Mouse (Mus musculus): ENCODE measurements around the gene Zfp874a. TPM values are rescaled to one million over a fixed set of nuclear protein-coding genes. Genes with fewer than 3 reads are reported as not detected.
"Not testable (repeated sequence)": the region's sequence is repeated elsewhere in the genome, so short reads cannot be mapped to it uniquely, and the experiment has no call there.

Gene Zfp874a
- 6.2 and 7.2 TPM in 2 replicates for polyA plus RNA-seq (2016; fragmentation: Nextera tagmentation; extraction: Ambion mirVana)

DNA sequence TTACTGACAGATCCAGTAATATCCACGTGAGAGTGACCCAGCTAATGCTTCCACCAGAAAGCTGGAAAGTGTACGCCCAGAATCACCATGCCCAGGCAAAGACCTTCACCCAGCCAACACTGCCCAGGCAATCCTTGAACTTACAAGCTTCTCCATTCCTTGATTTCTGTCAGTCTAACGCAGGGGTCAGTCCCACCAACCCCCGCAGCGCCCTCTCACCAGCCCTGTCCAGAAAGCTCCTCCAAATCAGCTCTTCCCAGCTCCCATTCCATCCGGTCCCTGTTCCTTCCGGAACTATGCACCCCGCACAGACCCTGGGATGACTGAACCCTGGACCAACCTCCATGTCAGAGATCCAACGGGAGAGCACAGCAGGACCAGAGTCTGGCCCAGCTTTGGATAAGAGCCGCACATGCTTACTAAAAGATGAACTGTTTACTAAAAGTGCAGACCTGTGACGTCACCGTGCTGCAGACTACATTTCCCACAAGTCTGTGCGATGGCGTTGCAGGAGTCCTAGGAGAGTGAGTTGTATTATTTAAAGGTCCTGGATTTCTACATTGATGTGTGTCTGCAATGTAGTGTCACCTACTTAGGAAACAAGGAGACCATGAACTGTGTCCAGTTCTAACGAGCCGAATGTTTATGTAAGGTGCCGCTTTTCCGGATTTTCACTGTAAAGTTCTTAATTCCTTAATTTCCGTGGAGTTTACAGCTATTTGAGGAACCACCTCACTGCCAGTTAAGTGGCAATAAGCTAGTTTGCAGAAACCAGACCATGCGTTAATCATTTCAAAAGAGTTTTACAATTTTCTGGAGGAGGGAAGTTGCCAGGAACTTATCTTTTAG is at the start of gene Zfp874a:
Zfp874a (minus strand) TSS at position 453 of the 849 bp plus-strand sequence.
- Histone ChIP-seq H3K27me3 (replicated peaks) (no peaks in the 10 kb centered on the region), H3K36me3 (peaks cover 13% of the 10 kb centered on the region), H3K4me3 (peak within 1 kb of the TSS; percentile 70), H3K27ac (ENCODE audit: poor library complexity, severe bottlenecking) (no peak within 1 kb of the TSS), H3K4me2 (peak within 1 kb of the TSS; percentile 76), H3K4me1 (replicated peaks) (no peaks in the 10 kb centered on the region), H3K9me3 (replicated peaks) (no peaks in the 10 kb centered on the region), H3K9ac (peak within 1 kb of the TSS; percentile 77)
- peak; percentile 98 for ATAC-seq (ENCODE audit: insufficient number of reproducible peaks, low FRiP score)
- 1% methylated on average over 20 of the region's 20 CpGs for WGBS

DNA sequence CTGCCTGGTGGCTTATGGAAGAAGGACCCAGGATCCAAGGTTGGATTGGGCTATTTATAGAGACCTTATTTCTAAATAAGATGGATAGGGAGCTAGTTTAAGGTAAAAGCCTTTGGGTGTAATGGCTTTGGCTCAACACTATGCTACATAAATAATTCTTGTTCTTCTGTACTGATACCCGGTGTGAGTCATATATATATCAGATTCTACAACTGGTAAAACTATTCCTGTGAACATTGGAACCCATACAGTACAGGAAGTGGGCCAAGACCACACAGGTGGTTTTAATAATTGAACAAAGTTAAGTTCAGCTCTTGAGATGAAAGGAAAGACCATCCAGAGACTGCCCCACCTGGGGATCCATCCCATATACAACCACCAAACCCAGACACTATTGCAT is 49.5 kb upstream of the Zfp874a start:
- no peak overlapping the region for H3K4me2 ChIP-seq
- H3K27me3 ChIP-seq (replicated peaks) = no peaks in the 10 kb centered on the region
- H3K9me3 ChIP-seq (replicated peaks) = peaks cover 2% of the 10 kb centered on the region; the same call in 1 of the 2 replicates
- 83% methylated on average over 1 of the region's 1 CpGs for WGBS
- no peak for ATAC-seq (ENCODE audit: insufficient number of reproducible peaks, low FRiP score)
- H3K9ac ChIP-seq = no peak overlapping the region
- H3K27ac ChIP-seq (ENCODE audit: poor library complexity, severe bottlenecking) = no peak overlapping the region
- H3K36me3 ChIP-seq = peaks cover 3% of the 10 kb centered on the region; the same call in 1 of the 2 replicates
- H3K4me1 ChIP-seq (replicated peaks) = peaks cover 7% of the 10 kb centered on the region; the same call in 1 of the 2 replicates
- no peak overlapping the region for H3K4me3 ChIP-seq

- peaks cover 7% of the 10 kb centered on the region for H3K36me3 ChIP-seq
- peaks cover 7% of the 10 kb centered on the region; the same call in 1 of the 2 replicates for H3K4me1 ChIP-seq (replicated peaks)
- H3K9ac ChIP-seq = peak within 1 kb of the TSS; percentile 72
- WGBS = 1% methylated on average over 22 of the region's 22 CpGs
- H3K4me3 ChIP-seq = peak within 1 kb of the TSS; percentile 77
- no peak within 1 kb of the TSS; the same call in 1 of the 2 replicates for H3K27ac ChIP-seq (ENCODE audit: poor library complexity, severe bottlenecking)
- no peaks in the 10 kb centered on the region for H3K27me3 ChIP-seq (replicated peaks)
- peak; percentile 95 for ATAC-seq (ENCODE audit: insufficient number of reproducible peaks, low FRiP score)
- peaks cover 4% of the 10 kb centered on the region; the same call in 1 of the 2 replicates for H3K9me3 ChIP-seq (replicated peaks)
- H3K4me2 ChIP-seq = peak within 1 kb of the TSS; percentile 65
Measured at GRCm38 (mm10) chr13:67500084-67500719, 48.8 kb upstream of the Zfp874a start, which contains the start of gene Zfp58. Gene Zfp58, minus strand, starts transcription at chr13:67500555.

DNA sequence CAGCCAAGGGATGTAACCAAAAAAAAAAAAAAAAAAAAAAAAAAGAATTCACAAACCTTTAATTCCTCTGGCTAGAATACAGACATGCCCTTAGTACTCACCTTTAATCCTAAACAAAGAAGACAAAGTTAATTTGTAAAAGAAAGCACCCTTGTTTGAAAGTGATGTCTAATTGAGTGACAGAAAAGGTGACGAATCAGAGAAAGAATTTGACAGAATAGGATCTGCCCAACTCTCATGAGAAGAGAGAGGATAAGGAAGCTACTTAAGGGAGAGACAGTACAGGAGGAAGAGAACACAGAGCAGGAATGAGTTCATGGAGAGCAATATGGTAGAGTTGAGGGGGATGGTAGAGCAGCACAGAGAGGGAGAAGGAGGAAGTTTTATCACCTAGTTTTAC is 44.2 kb upstream of the Zfp874a start:
- Histone ChIP-seq H3K4me1 (replicated peaks) (peaks cover 7% of the 10 kb centered on the region; the same call in 1 of the 2 replicates), H3K9me3 (replicated peaks) (peaks cover 6% of the 10 kb centered on the region; the same call in 1 of the 2 replicates), H3K36me3 (peaks cover 46% of the 10 kb centered on the region), H3K4me3 (no peak overlapping the region), H3K27ac (ENCODE audit: poor library complexity, severe bottlenecking) (no peak overlapping the region), H3K27me3 (replicated peaks) (no peaks in the 10 kb centered on the region), H3K4me2 (no peak overlapping the region), H3K9ac (no peak overlapping the region)
- ATAC-seq (ENCODE audit: insufficient number of reproducible peaks, low FRiP score) = no peak
- WGBS = 84% methylated on average over 1 of the region's 1 CpGs

- peaks cover 19% of the 10 kb centered on the region; the same call in 1 of the 2 replicates for H3K36me3 ChIP-seq
- ATAC-seq (ENCODE audit: insufficient number of reproducible peaks, low FRiP score) = 0 out of 2 replicates have a peak, but pooled peaks have one; percentile 46
- WGBS = 22% methylated on average over 8 of the region's 8 CpGs
- no peak overlapping the region for H3K27ac ChIP-seq (ENCODE audit: poor library complexity, severe bottlenecking)
- H3K4me1 ChIP-seq (replicated peaks) = peaks cover 4% of the 10 kb centered on the region; the same call in 1 of the 2 replicates
- H3K27me3 ChIP-seq (replicated peaks) = no peaks in the 10 kb centered on the region
- H3K4me2 ChIP-seq = peak overlapping the region; percentile 70
- peak overlapping the region; percentile 42; the same call in 1 of the 2 replicates for H3K9ac ChIP-seq
- peak overlapping the region; percentile 70 for H3K4me3 ChIP-seq
- no peaks in the 10 kb centered on the region for H3K9me3 ChIP-seq (replicated peaks)
Measured at GRCm38 (mm10) chr13:67484424-67484811, 33.0 kb upstream of the Zfp874a start.

- ATAC-seq (ENCODE audit: insufficient number of reproducible peaks, low FRiP score) = peak; percentile 95
- H3K4me2 ChIP-seq = peak within 1 kb of the TSS; percentile 70
- H3K4me3 ChIP-seq = peak within 1 kb of the TSS; percentile 70
- H3K27ac ChIP-seq (ENCODE audit: poor library complexity, severe bottlenecking) = peak within 1 kb of the TSS; percentile 58
- H3K27me3 ChIP-seq (replicated peaks) = no peaks in the 10 kb centered on the region
- H3K4me1 ChIP-seq (replicated peaks) = peaks cover 4% of the 10 kb centered on the region; the same call in 1 of the 2 replicates
- H3K9me3 ChIP-seq (replicated peaks) = no peaks in the 10 kb centered on the region
- H3K36me3 ChIP-seq = peaks cover 15% of the 10 kb centered on the region; the same call in 1 of the 2 replicates
- 3% methylated on average over 20 of the region's 20 CpGs for WGBS
- H3K9ac ChIP-seq = peak within 1 kb of the TSS; percentile 69
Measured at GRCm38 (mm10) chr13:67483625-67484423, 32.4 kb upstream of the Zfp874a start, which contains the start of gene Zfp874b. Gene Zfp874b, minus strand, starts transcription at chr13:67484258.

DNA sequence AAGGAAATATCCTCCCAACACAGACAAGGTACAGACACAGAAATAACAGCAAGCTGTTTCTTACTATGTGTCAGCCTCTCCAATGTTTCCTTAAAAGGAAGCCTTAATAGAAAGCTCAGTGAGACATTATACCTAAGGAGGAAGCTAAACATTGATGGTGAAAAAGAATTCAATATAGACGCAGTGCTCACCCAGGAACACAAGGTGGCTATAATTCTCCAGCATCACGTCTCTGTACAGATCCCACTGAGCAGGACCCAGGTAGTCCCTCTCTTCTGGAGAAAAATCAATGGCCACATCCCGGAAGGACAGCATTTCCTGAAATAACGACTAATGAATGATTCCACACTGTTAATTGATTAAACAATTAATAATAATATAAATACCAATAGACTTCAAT is 30.1 kb upstream of the Zfp874a start:
- 66% methylated on average over 4 of the region's 4 CpGs for WGBS
- Histone ChIP-seq H3K4me1 (replicated peaks) (peaks cover 4% of the 10 kb centered on the region; the same call in 1 of the 2 replicates), H3K9ac (no peak overlapping the region), H3K4me2 (no peak overlapping the region), H3K4me3 (no peak overlapping the region), H3K36me3 (peaks cover 3% of the 10 kb centered on the region; the same call in 1 of the 2 replicates), H3K27me3 (replicated peaks) (no peaks in the 10 kb centered on the region), H3K27ac (ENCODE audit: poor library complexity, severe bottlenecking) (no peak overlapping the region), H3K9me3 (replicated peaks) (no peaks in the 10 kb centered on the region)
- no peak for ATAC-seq (ENCODE audit: insufficient number of reproducible peaks, low FRiP score)

DNA sequence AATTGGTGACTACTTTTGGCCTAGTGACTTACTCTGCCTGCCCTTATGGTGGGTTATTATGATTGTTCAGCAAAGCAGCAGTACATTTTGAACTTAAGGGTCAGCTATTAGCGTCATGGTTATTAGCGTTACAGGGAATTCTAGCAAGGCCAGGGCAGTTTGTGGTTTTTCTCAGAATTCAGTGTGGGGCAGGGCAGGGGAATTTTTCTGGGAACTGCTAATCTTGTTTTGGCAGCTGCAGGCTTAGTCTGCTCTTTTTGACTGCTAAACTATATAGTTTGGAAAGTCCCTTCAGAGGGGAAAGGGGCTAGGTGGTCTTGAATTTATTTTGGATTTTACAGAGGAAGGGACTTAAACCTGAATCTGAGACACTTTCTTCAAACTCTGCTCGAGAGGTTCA is 17.9 kb upstream of the Zfp874a start:
- ATAC-seq (ENCODE audit: insufficient number of reproducible peaks, low FRiP score) = no peak
- H3K27ac ChIP-seq (ENCODE audit: poor library complexity, severe bottlenecking) = no peak overlapping the region
- 80% methylated on average over 3 of the region's 3 CpGs for WGBS

DNA sequence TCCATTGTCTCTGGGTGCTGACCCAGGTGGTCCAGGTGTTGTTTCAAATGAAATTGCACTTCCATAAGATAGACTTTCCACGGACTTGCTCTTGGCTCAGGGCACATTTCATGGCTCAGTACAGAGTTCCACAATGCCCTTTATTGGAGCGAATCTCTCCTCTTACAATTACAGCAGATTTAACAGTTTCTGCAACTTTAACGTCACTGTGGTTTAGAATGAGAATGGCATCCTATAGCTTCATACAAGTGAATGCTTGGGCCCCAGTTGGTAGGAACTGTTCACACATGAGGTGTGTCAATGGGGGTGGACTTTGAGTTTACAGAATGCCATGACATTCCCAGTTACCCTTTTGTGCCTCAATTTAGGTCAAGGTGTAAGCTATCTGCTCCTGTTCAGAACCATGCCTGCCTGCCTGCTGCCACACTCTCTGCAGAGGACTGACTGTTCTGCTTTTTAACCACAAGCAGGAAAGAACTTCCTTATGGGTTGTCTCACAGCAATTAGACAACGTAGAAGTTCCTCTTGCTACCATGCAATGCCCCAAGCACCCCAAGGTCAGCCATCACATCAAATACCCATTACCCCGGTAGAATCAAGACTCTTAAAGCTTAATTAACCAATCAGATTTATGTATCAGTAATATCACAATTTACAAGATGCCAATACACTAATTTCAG is 12.2 kb upstream of the Zfp874a start:
- H3K9ac ChIP-seq; H3K4me1 ChIP-seq (replicated peaks); H3K27me3 ChIP-seq (replicated peaks); H3K9me3 ChIP-seq (replicated peaks); H3K4me2 ChIP-seq; ATAC-seq (ENCODE audit: insufficient number of reproducible peaks, low FRiP score); H3K27ac ChIP-seq (ENCODE audit: poor library complexity, severe bottlenecking); H3K4me3 ChIP-seq; H3K36me3 ChIP-seq: not testable (repeated sequence)
- 76% methylated on average over 3 of the region's 5 CpGs for whole genome bisulfite sequencing

More for the DNA sequence above, 17.9 kb upstream of the Zfp874a start:
- Histone ChIP-seq H3K9me3 (replicated peaks) (no peaks in the 10 kb centered on the region), H3K27me3 (replicated peaks) (no peaks in the 10 kb centered on the region), H3K4me1 (replicated peaks) (no peaks in the 10 kb centered on the region), H3K9ac (no peak overlapping the region), H3K4me3 (no peak overlapping the region), H3K36me3 (peaks cover 33% of the 10 kb centered on the region), H3K4me2 (no peak overlapping the region)

DNA sequence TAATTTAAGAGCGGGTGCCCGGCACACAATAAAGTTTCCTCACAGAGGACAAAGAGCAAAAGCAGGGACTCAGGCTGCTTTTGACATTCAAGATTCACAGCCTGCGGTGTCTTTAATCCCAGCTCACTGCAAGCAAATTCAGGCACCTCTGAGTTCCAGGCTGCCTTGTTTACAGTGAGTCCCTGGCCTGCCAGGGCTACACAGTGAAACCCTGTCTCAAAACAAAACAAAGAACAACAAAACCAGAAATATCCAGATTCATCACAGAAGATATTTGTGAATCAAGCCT is 541 bp upstream of the Zfp874a start:
- Histone ChIP-seq H3K27me3 (replicated peaks) (no peaks in the 10 kb centered on the region), H3K9ac (peak overlapping the region; percentile 77; the same call in 1 of the 2 replicates), H3K4me2 (peak overlapping the region; percentile 76), H3K4me3 (peak overlapping the region; percentile 70), H3K4me1 (replicated peaks) (no peaks in the 10 kb centered on the region), H3K36me3 (peaks cover 8% of the 10 kb centered on the region), H3K27ac (ENCODE audit: poor library complexity, severe bottlenecking) (no peak overlapping the region), H3K9me3 (replicated peaks) (no peaks in the 10 kb centered on the region)
- WGBS = 10% methylated on average over 3 of the region's 3 CpGs
- ATAC-seq (ENCODE audit: insufficient number of reproducible peaks, low FRiP score) = no peak

All from heart, embryonic 12.5 days (tissue).